Mouse (Mus musculus): ENCODE measurements around the gene Ccl20. TPM values are rescaled to one million over a fixed set of nuclear protein-coding genes. Genes with fewer than 3 reads are reported as not detected.

The Ccl20 gene
- not detected in 2 replicates for polyA plus RNA-seq (2012; rRNA removed)

GRCm38 (mm10) chr1:83116447-83117137 lies at the start of gene Ccl20:
TSS of gene Ccl20 (plus strand) at chr1:83116766.

DNA sequence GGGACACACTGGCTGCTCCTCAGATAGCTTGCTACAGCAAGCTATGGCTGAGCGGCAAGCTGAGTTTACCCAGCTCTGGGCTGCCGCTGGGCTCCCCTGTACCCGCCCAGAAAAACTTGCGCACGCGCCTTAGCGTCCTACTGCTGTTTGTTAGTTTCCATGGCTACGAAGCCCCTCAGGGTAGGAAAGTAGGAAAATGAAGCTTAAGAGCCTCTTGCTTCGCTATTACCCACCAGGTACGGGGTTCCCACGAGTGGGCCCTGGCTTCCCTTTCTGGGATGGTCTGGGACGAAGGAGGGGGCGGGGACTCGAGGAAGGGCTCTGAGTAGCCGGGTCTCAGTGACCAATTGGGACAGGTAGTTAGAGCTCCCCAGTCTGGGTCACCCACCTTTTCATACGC lies 43.0 kb downstream of the Ccl20 start, which contains the start of gene Daw1:
Gene Daw1, plus strand, starts transcription at position 150 of the 400 bp plus-strand sequence.

Other genes starting within 250 kb of the Ccl20 start
- 1.8 and 2.0 TPM in 2 replicates for gene A030005L19Rik, start 203.4 kb upstream of the Ccl20 start, polyA plus RNA-seq (2012; rRNA removed)
- 0.12 and 0.18 TPM in 2 replicates for gene A030014E15Rik, start 191.8 kb upstream of the Ccl20 start, polyA plus RNA-seq (2012; rRNA removed)
- gene Gm6217, start 185.4 kb upstream of the Ccl20 start, polyA plus RNA-seq (2012; rRNA removed): not detected in 2 replicates
- gene A030003K21Rik, start 173.4 kb upstream of the Ccl20 start, polyA plus RNA-seq (2012; rRNA removed): not detected in 2 replicates
- gene Gm7544, start 160.8 kb upstream of the Ccl20 start, polyA plus RNA-seq (2012; rRNA removed): not detected in 2 replicates
- not detected in 2 replicates for gene Gm47955, start 156.5 kb upstream of the Ccl20 start, polyA plus RNA-seq (2012; rRNA removed)
- gene Gm47959, start 116.2 kb upstream of the Ccl20 start, polyA plus RNA-seq (2012; rRNA removed): not detected in 2 replicates
- 2.0 TPM in 2 replicates for gene Slc19a3, start 78.3 kb upstream of the Ccl20 start, polyA plus RNA-seq (2012; rRNA removed)
- not detected in 2 replicates for gene Krtap28-10, start 74.3 kb upstream of the Ccl20 start, polyA plus RNA-seq (2012; rRNA removed)
- not detected in 2 replicates for gene Gm47969, start 71.8 kb upstream of the Ccl20 start, polyA plus RNA-seq (2012; rRNA removed)
- not detected in 2 replicates for gene A030005K14Rik, start 57.4 kb upstream of the Ccl20 start, polyA plus RNA-seq (2012; rRNA removed)
- gene Krtap28-13, start 55.8 kb upstream of the Ccl20 start, polyA plus RNA-seq (2012; rRNA removed): not detected in 2 replicates
- gene Daw1, start 43.0 kb downstream of the Ccl20 start, polyA plus RNA-seq (2012; rRNA removed): 3.0 and 5.1 TPM in 2 replicates